Mouse (Mus musculus): ENCODE results near the gene Rdh13.
A peak's percentile ranks its signal among the peaks of the same experiment; 100 is the strongest.

GRCm38 (mm10) chr7:4492284-4493224, 47.1 kb upstream of the Rdh13 start:
- TF ChIP-seq POLR2A (IDR thresholded peaks at IDR 0.05; ENCODE audit: insufficient read depth, low read depth, low read length): no peak
- TF ChIP-seq CTCF (IDR thresholded peaks at IDR 0.05): 0 out of 2 replicates have a peak, but pooled peaks have one; percentile 7
- TF ChIP-seq EP300 (IDR thresholded peaks at IDR 0.05; ENCODE audit: insufficient read depth, low read depth, low read length): 0 out of 2 replicates have a peak, but pooled peaks have one; percentile 20
